ENCODE assay signal across 20 mouse cellular contexts in genomic region chr7:45668921-45669320, GRCm38 (mm10). TPM values are rescaled to one million over a fixed set of nuclear protein-coding genes. Genes with fewer than 3 reads are reported as not detected.
DNase-seq lines count a peak whose midpoint lies in the region; ATAC-seq and TF ChIP-seq lines count a peak whose summit lies in the region.
"Had no signal": no experiment of that assay in that cellular context is flagged by ENCODE, and none has a peak within 500 bp of the region (broad histone marks: within the 10 kb centered on the region; RNA-seq: fewer than 3 reads in every experiment).

No protein-coding gene starts in this region.

- TF ChIP-seq EP300 in MEL (IDR thresholded peaks at IDR 0.05; ENCODE audit: low read depth in 1 of 2, low read length in 2 of 2), result no peak

- no peak for DNase-seq in lung, embryonic 14.5 days
- no peak for DNase-seq in lung, postnatal 10 days
- peak; percentile 66 for DNase-seq in MEL (ENCODE audit: low read depth, low spot score)
- DNase-seq in retina, embryonic 14.5 days (ENCODE audit: low spot score), result no peak
- no peak for DNase-seq in right cerebral cortex, postnatal 36 days (ENCODE audit: low spot score in 2 of 2)
- DNase-seq: adrenal gland, postnatal 10 days; cerebellum, adult 9-11 months; gastrocnemius, postnatal 10 days; heart, postnatal 4 days; kidney, postnatal 14 days; thymus, postnatal 4 days had no signal

- H3K4me1 ChIP-seq in intestine, postnatal 0 days (replicated peaks; ENCODE audit: control insufficient read depth, insufficient read depth, low read length), result no peaks in the 10 kb centered on the region
- peaks cover 4% of the 10 kb centered on the region; the same call in 1 of the 2 replicates for H3K4me1 ChIP-seq in intestine, embryonic 16.5 days (ENCODE audit: control insufficient read depth, insufficient read depth, low read length)
- H3K4me1 ChIP-seq in lung, embryonic 14.5 days (ENCODE audit: insufficient read depth), result 0 out of 2 replicates have a peak, but pooled peaks cover 9% of the 10 kb centered on the region
- no peaks in the 10 kb centered on the region for H3K4me1 ChIP-seq in MEL (ENCODE audit: control insufficient read depth in 1 of 2, insufficient read depth in 2 of 2, low read length in 2 of 2)

- no peaks in the 10 kb centered on the region for H3K36me3 ChIP-seq in intestine, postnatal 0 days (ENCODE audit: control insufficient read depth, insufficient read depth)
- H3K36me3 ChIP-seq in intestine, embryonic 16.5 days (ENCODE audit: control insufficient read depth, insufficient read depth, low read length), result no peaks in the 10 kb centered on the region
- no peaks in the 10 kb centered on the region for H3K36me3 ChIP-seq in lung, embryonic 14.5 days (ENCODE audit: insufficient read depth)
- no peaks in the 10 kb centered on the region for H3K36me3 ChIP-seq in MEL (ENCODE audit: control insufficient read depth in 1 of 2, insufficient read depth in 2 of 2, low read length in 2 of 2)

- 96% methylated on average over 9 of the region's 9 CpGs for WGBS in intestine, postnatal 0 days
- WGBS in intestine, embryonic 16.5 days, result 94% methylated on average over 9 of the region's 9 CpGs
- 94% methylated on average over 9 of the region's 9 CpGs for WGBS in lung, embryonic 14.5 days

- H3K9ac ChIP-seq in intestine, postnatal 0 days (ENCODE audit: low read depth, low read length), result no peak overlapping the region
- no peak overlapping the region for H3K9ac ChIP-seq in intestine, embryonic 16.5 days (ENCODE audit: low read depth, low read length)
- no peak overlapping the region for H3K9ac ChIP-seq in lung, embryonic 14.5 days
- H3K9ac ChIP-seq in MEL (ENCODE audit: control insufficient read depth, low read depth, low read length, poor library complexity, severe bottlenecking), result no peak overlapping the region

- H3K27ac ChIP-seq in intestine, postnatal 0 days (ENCODE audit: low read depth, low read length), result no peak overlapping the region
- no peak overlapping the region for H3K27ac ChIP-seq in intestine, embryonic 16.5 days (ENCODE audit: low read length)
- H3K27ac ChIP-seq in lung, embryonic 14.5 days (ENCODE audit: low read depth), result no peak overlapping the region
- no peak overlapping the region for H3K27ac ChIP-seq in MEL (ENCODE audit: control insufficient read depth, low read depth, low read length)

- TF ChIP-seq POLR2A in MEL (IDR thresholded peaks at IDR 0.05; ENCODE audit: control insufficient read depth in 1 of 2, insufficient read depth in 1 of 2, low read depth in 1 of 2, low read length in 2 of 2, poor library complexity in 1 of 2), result no peak

- peak; percentile 45 for TF ChIP-seq RAD21 in MEL (IDR thresholded peaks at IDR 0.05; ENCODE audit: low read depth, low read length)

- no peak overlapping the region for H3K4me2 ChIP-seq in intestine, postnatal 0 days (replicated peaks; ENCODE audit: low read depth)
- no peak overlapping the region for H3K4me2 ChIP-seq in intestine, embryonic 16.5 days (ENCODE audit: low read depth, low read length)
- no peak overlapping the region for H3K4me2 ChIP-seq in lung, embryonic 14.5 days
- H3K4me2 ChIP-seq: heart, embryonic 11.5 days had no signal

- no peaks in the 10 kb centered on the region for H3K79me2 ChIP-seq in MEL (ENCODE audit: control insufficient read depth, insufficient read depth, low read length, poor library complexity)

- no peak overlapping the region for H3K4me3 ChIP-seq in intestine, postnatal 0 days (ENCODE audit: low read depth, low read length)
- no peak overlapping the region for H3K4me3 ChIP-seq in intestine, embryonic 16.5 days (ENCODE audit: low read length)
- H3K4me3 ChIP-seq in lung, embryonic 14.5 days (ENCODE audit: low read depth, low read length), result no peak overlapping the region
- no peak overlapping the region for H3K4me3 ChIP-seq in MEL (ENCODE audit: control insufficient read depth in 1 of 2, insufficient read depth in 1 of 2, low read depth in 2 of 2, low read length in 2 of 2)
- H3K4me3 ChIP-seq: megakaryocyte, embryonic 14.5 days had no signal

- peaks cover 62% of the 10 kb centered on the region for H3K27me3 ChIP-seq in intestine, postnatal 0 days (replicated peaks; ENCODE audit: control insufficient read depth, insufficient read depth, low read length)
- no peaks in the 10 kb centered on the region for H3K27me3 ChIP-seq in intestine, embryonic 16.5 days (replicated peaks; ENCODE audit: control insufficient read depth, insufficient read depth, low read length)
- no peaks in the 10 kb centered on the region for H3K27me3 ChIP-seq in lung, embryonic 14.5 days (ENCODE audit: insufficient read depth, low read length)
- H3K27me3 ChIP-seq in MEL (ENCODE audit: control insufficient read depth in 1 of 2, insufficient read depth in 2 of 2, low read length in 2 of 2), result peaks cover 0 to 4% of the 10 kb centered on the region in 2 experiments; a peak in 3 of 4 replicates

- no peaks in the 10 kb centered on the region for H3K9me3 ChIP-seq in intestine, postnatal 0 days (ENCODE audit: control insufficient read depth)
- H3K9me3 ChIP-seq in intestine, embryonic 16.5 days (ENCODE audit: control insufficient read depth, low read length), result no peaks in the 10 kb centered on the region
- H3K9me3 ChIP-seq in lung, embryonic 14.5 days (ENCODE audit: low read depth, low read length), result no peaks in the 10 kb centered on the region
- H3K9me3 ChIP-seq in MEL (replicated peaks; ENCODE audit: insufficient read depth, low read length), result no peaks in the 10 kb centered on the region

- no peak for ATAC-seq in intestine, postnatal 0 days
- ATAC-seq in intestine, embryonic 16.5 days, result no peak
- ATAC-seq in lung, embryonic 14.5 days (ENCODE audit: insufficient read depth), result no peak
- peak; percentile 63; the same call in 1 of the 2 replicates for ATAC-seq in neutrophil, adult 5-6 weeks (ENCODE audit: extremely low read depth, insufficient number of reproducible peaks, low FRiP score, poor library complexity, severe bottlenecking)

- TF ChIP-seq CTCF in intestine, postnatal 0 days (IDR thresholded peaks at IDR 0.05; ENCODE audit: low read depth), result peak; percentile 43
- peak; percentile 34 for TF ChIP-seq CTCF in lung, embryonic 14.5 days (IDR thresholded peaks at IDR 0.05; ENCODE audit: low read depth)
- peak; percentile 38 to 52 (median 48) for TF ChIP-seq CTCF in MEL (IDR thresholded peaks at IDR 0.05 in 2 of 3, conservative IDR thresholded peaks at IDR 0.05 in 1 of 3; ENCODE audit: control insufficient read depth in 1 of 3, insufficient read depth in 1 of 3, low read depth in 2 of 3, low read length in 3 of 3, poor library complexity in 1 of 3, severe bottlenecking in 1 of 3)

TF ChIP-seq in MEL, 35 proteins besides CTCF, POLR2A, EP300 and RAD21:
- no peak for TF ChIP-seq E2F4 (IDR thresholded peaks at IDR 0.05; ENCODE audit: borderline replicate concordance, low read depth, low read length)
- TF ChIP-seq SMC3 (IDR thresholded peaks at IDR 0.05; ENCODE audit: low read depth, low read length), result peak; percentile 40; the same call in 1 of the 2 replicates
- 0 out of 2 replicates have a peak, but pooled peaks have one; percentile 27 for TF ChIP-seq ZC3H11A (IDR thresholded peaks at IDR 0.05; ENCODE audit: low read depth, low read length)

RNA-seq across cellular contexts. Expression of gene Fut2, which starts 2.7 kb away (rescaled TPM):
- polyA plus RNA-seq in intestine, postnatal 0 days (2015; fragmentation: Nextera tagmentation; extraction: Ambion mirVana), result 2.9 and 3.6 TPM in 2 replicates
- polyA plus RNA-seq in intestine, embryonic 16.5 days (2015; fragmentation: Nextera tagmentation; extraction: Ambion mirVana), result 18.4 and 21.7 TPM in 2 replicates
- polyA plus RNA-seq in lung, embryonic 14.5 days (2014; fragmentation: Nextera tagmentation; extraction: Ambion mirVana), result 0.22 and 0.75 TPM in 2 replicates
- not detected in 2 replicates for total RNA-seq in MEL (2012; rRNA removed)
- polyA plus RNA-seq in MEL (2012; ENCODE audit: insufficient read depth in 1 of 2, insufficient read length in 2 of 2, low read depth in 1 of 2, low replicate concordance in 2 of 2, missing spikeins in 1 of 2), result not detected
- 0.25 and 0.35 TPM in 2 replicates for total RNA-seq in neutrophil, adult 5-6 weeks (2017)
- total RNA-seq: adrenal gland, postnatal 10 days; heart, postnatal 4 days; monocyte, adult 5-6 weeks had no signal
- polyA plus RNA-seq: spleen, adult 2 months had no signal

RNA-seq across cellular contexts. Expression of gene Ntn5, which starts 14.9 kb away (rescaled TPM):
- polyA plus RNA-seq in intestine, postnatal 0 days (2015; fragmentation: Nextera tagmentation; extraction: Ambion mirVana), result 0.10 and 0.20 TPM in 2 replicates
- polyA plus RNA-seq in intestine, embryonic 16.5 days (2015; fragmentation: Nextera tagmentation; extraction: Ambion mirVana), result 0.34 and 0.53 TPM in 2 replicates
- polyA plus RNA-seq in lung, embryonic 14.5 days (2014; fragmentation: Nextera tagmentation; extraction: Ambion mirVana), result 0.28 and 0.30 TPM in 2 replicates
- total RNA-seq in MEL (2012; rRNA removed), result not detected in 2 replicates
- polyA plus RNA-seq in MEL (2012; ENCODE audit: insufficient read depth in 1 of 2, insufficient read length in 2 of 2, low read depth in 1 of 2, low replicate concordance in 2 of 2, missing spikeins in 1 of 2), result under 1 TPM in 1 of 2 experiments, not detected in 1; 0.13 TPM
- total RNA-seq in neutrophil, adult 5-6 weeks (2017), result not detected in 2 replicates
- total RNA-seq: heart, postnatal 4 days; monocyte, adult 5-6 weeks had no signal
- polyA plus RNA-seq: heart, embryonic 11.5 days; liver, embryonic 16.5 days; neural tube, embryonic 14.5 days had no signal

RNA-seq across cellular contexts. Expression of gene Sec1, which starts 25.3 kb away (rescaled TPM):
- 0.08 and 0.25 TPM in 2 replicates for polyA plus RNA-seq in intestine, postnatal 0 days (2015; fragmentation: Nextera tagmentation; extraction: Ambion mirVana)
- polyA plus RNA-seq in intestine, embryonic 16.5 days (2015; fragmentation: Nextera tagmentation; extraction: Ambion mirVana), result 1.9 and 2.7 TPM in 2 replicates
- 0.08 TPM in 1 of 2 replicates, not detected in the other for polyA plus RNA-seq in lung, embryonic 14.5 days (2014; fragmentation: Nextera tagmentation; extraction: Ambion mirVana)
- not detected in 2 replicates for total RNA-seq in MEL (2012; rRNA removed)
- polyA plus RNA-seq in MEL (2012; ENCODE audit: insufficient read depth in 1 of 2, insufficient read length in 2 of 2, low read depth in 1 of 2, low replicate concordance in 2 of 2, missing spikeins in 1 of 2), result not detected
- total RNA-seq in neutrophil, adult 5-6 weeks (2017), result 0.23 TPM in 1 of 2 replicates, not detected in the other
- total RNA-seq: monocyte, adult 5-6 weeks had no signal

RNA-seq across cellular contexts. Expression of gene Mamstr, which starts 29.1 kb away (rescaled TPM):
- 2.8 and 3.7 TPM in 2 replicates for polyA plus RNA-seq in intestine, postnatal 0 days (2015; fragmentation: Nextera tagmentation; extraction: Ambion mirVana)
- 5.0 and 6.3 TPM in 2 replicates for polyA plus RNA-seq in intestine, embryonic 16.5 days (2015; fragmentation: Nextera tagmentation; extraction: Ambion mirVana)
- polyA plus RNA-seq in lung, embryonic 14.5 days (2014; fragmentation: Nextera tagmentation; extraction: Ambion mirVana), result 8.1 and 9.2 TPM in 2 replicates
- not detected in 2 replicates for total RNA-seq in MEL (2012; rRNA removed)
- not detected for polyA plus RNA-seq in MEL (2012; ENCODE audit: insufficient read depth in 1 of 2, insufficient read length in 2 of 2, low read depth in 1 of 2, low replicate concordance in 2 of 2, missing spikeins in 1 of 2)
- 1.0 TPM in 1 of 2 replicates, not detected in the other for total RNA-seq in neutrophil, adult 5-6 weeks (2017)

RNA-seq across cellular contexts. Expression of gene Car11, which starts 30.7 kb away (rescaled TPM):
- polyA plus RNA-seq in intestine, postnatal 0 days (2015; fragmentation: Nextera tagmentation; extraction: Ambion mirVana), result 2.1 and 2.7 TPM in 2 replicates
- polyA plus RNA-seq in intestine, embryonic 16.5 days (2015; fragmentation: Nextera tagmentation; extraction: Ambion mirVana), result 4.1 and 5.3 TPM in 2 replicates
- polyA plus RNA-seq in lung, embryonic 14.5 days (2014; fragmentation: Nextera tagmentation; extraction: Ambion mirVana), result 2.0 and 4.3 TPM in 2 replicates
- 0.29 and 0.77 TPM in 2 replicates for total RNA-seq in MEL (2012; rRNA removed)
- 1 to 10 TPM in 1 of 2 experiments, not detected in 1; 1.5 TPM for polyA plus RNA-seq in MEL (2012; ENCODE audit: insufficient read depth in 1 of 2, insufficient read length in 2 of 2, low read depth in 1 of 2, low replicate concordance in 2 of 2, missing spikeins in 1 of 2)
- not detected in 2 replicates for total RNA-seq in neutrophil, adult 5-6 weeks (2017)
- total RNA-seq: monocyte, adult 5-6 weeks had no signal
